Mouse (Mus musculus) R1 (cell line): ENCODE results near the gene Gm9913.

Experiments used
- DNase-seq: peaks from one replicate; pipeline ENCODE4 v3.0.0-alpha.2; 2018; ENCODE audit warnings: low read depth, low spot score

The Gm9913 gene

GRCm38 (mm10) chr2:125548806-125549578 lies 44.1 kb downstream of the Gm9913 start:
- DNase-seq: no peak

GRCm38 (mm10) chr2:125555830-125556229 lies 50.9 kb downstream of the Gm9913 start:
- DNase-seq: peak; percentile 53
